Mouse (Mus musculus) neural tube, embryonic 12.5 days (tissue): Measurements from ENCODE around the gene Saa1. TPM values are rescaled to one million over a fixed set of nuclear protein-coding genes. Genes with fewer than 3 reads are reported as not detected.
"Not testable (repeated sequence)": the region's sequence is repeated elsewhere in the genome, so short reads cannot be mapped to it uniquely, and the experiment has no call there.

ENCODE experiments used
- ATAC-seq: fragments of 200-750 bp; cut with Nextera tagmentation; 2 replicates; pipeline ENCODE4 v1.8.0; 2017; ENCODE audit warnings: low read depth, mild to moderate bottlenecking, moderate TSS enrichment, moderate library complexity; ENCODE audit not compliant: low FRiP score
- H3K27ac ChIP-seq: fragments of 300-500 bp; sonication (generic); 2 replicates; pipeline ENCODE4 v1.5.1; 2016
- H3K27me3 ChIP-seq: fragments of 300-500 bp; sonication (generic); replicated peaks from 2 replicates; pipeline ENCODE4 v1.6.1; 2016; ENCODE audit warnings: mild to moderate bottlenecking
- H3K36me3 ChIP-seq: fragments of 300-500 bp; sonication (generic); 2 replicates; pipeline ENCODE4 v1.6.1; 2016; ENCODE audit warnings: mild to moderate bottlenecking
- H3K4me1 ChIP-seq: fragments of 300-500 bp; sonication (generic); 2 replicates; pipeline ENCODE4 v1.6.1; 2016
- H3K4me2 ChIP-seq: fragments of 300-500 bp; sonication (generic); replicated peaks from 2 replicates; pipeline ENCODE4 v1.6.1; 2016; ENCODE audit warnings: mild to moderate bottlenecking
- H3K4me3 ChIP-seq: fragments of 300-500 bp; sonication (generic); 2 replicates; pipeline ENCODE4 v1.5.1; 2016
- H3K9ac ChIP-seq: fragments of 300-500 bp; sonication (generic); 2 replicates; pipeline ENCODE4 v1.6.1; 2016; ENCODE audit warnings: mild to moderate bottlenecking
- H3K9me3 ChIP-seq: fragments of 300-500 bp; sonication (generic); 2 replicates; pipeline ENCODE4 v1.6.1; 2016; ENCODE audit warnings: mild to moderate bottlenecking
- WGBS: fragments of 180-500 bp; shearing (Covaris S2); methylation state at CpG from one replicate; pipeline ENCODE4 v1.1.7; 2016; 5-methylcytosine and 5-hydroxymethylcytosine counted together
- polyA plus RNA-seq: library from polyadenylated mRNA; unstranded; fragments of >200 nt; fragmentation: Nextera tagmentation; extraction: Ambion mirVana; gene quantifications from 2 replicates; pipeline ENCODE4 v1.2.1, GENCODE M21; 2016

Gene Saa1
- 1.5 and 1.6 TPM in 2 replicates for polyA plus RNA-seq

DNA sequence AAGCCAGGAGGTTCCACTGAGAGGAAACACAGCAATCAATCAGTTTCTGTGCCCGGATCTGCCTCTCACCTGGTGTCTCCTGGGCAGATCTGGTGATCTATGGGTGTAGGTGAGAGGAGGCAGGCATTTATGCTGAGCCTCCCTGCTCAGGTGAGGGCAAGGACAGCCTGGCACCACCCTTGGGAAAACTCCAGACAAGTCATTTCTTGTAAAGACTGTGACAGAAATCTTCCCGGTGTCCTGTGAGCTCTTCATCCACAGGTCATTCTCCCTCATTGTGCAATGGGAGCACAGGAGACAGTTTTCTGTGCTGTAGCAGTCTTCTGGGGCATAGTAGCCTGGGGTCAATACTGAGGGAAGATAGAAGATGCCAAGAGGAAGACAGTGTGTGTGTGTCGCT lies at the start of gene Saa1:
Saa1 (minus strand) TSS at position 101 of the 400 bp plus-strand sequence.
- H3K36me3 ChIP-seq, H3K9ac ChIP-seq, H3K4me1 ChIP-seq, H3K27me3 ChIP-seq, H3K9me3 ChIP-seq, H3K27ac ChIP-seq, H3K4me2 ChIP-seq, H3K4me3 ChIP-seq, ATAC-seq: not testable (repeated sequence)
- WGBS: 80% methylated on average over 3 of the region's 3 CpGs

DNA sequence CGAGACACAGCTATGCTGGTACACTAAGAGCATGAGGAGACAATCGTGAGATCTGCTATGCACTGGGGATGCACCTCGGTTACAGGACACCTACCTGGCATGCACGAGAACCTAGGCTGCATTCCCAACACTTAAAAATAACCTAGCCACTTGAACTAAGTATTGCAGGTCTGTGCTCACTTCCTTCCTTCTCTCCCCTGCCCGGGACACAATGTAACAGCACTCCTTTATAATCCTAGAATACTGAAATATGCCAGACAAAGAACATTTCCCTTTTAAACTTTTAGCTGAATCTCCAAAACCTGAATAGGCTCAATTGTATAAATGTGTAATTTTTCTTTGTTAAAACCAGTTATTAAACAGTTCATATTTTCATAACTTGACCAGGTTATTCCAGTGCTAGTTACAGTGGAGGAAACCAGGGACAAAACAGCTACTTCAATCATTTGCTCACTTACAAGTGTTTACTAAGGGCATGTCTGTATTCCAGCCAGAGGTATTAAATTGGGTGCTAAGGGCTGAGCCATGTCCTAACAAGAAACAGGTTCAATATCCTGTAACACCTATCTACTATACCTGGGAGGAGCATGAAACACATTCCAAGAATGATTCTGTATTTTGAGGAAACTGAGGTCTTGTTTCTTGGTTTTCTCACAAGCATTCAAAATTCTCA lies 46.5 kb upstream of the Saa1 start:
- Histone ChIP-seq H3K27me3 (no peaks in the 10 kb centered on the region), H3K27ac (no peak overlapping the region), H3K36me3 (peaks cover 41% of the 10 kb centered on the region), H3K4me1 (no peaks in the 10 kb centered on the region; the same call in 1 of the 2 replicates), H3K4me3 (no peak overlapping the region), H3K4me2 (no peak overlapping the region), H3K9ac (no peak overlapping the region), H3K9me3 (no peaks in the 10 kb centered on the region)
- 88% methylated on average over 5 of the region's 5 CpGs for WGBS
- no peak for ATAC-seq

DNA sequence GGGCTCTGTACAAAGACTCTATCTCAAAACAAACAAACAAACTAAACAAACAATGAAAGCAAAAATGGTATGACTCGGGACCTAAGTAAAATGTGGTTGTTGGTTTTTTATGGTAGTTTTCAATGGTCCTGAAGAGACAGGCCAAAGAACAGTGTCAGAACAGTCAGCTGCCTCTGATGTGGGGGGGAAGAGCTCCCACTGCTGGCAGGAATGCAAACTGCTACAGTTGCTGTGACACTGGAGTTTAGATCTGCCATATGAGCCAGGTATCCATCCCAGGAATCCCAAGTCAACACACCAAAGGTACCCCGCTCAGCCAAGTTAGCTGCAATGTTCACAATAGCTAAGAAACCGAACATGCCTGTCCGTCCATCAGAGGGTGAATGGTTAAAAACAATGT lies 27.9 kb upstream of the Saa1 start:
- Histone ChIP-seq H3K27ac (no peak overlapping the region), H3K4me3 (no peak overlapping the region), H3K36me3 (peaks cover 74% of the 10 kb centered on the region), H3K4me2 (no peak overlapping the region), H3K4me1 (no peaks in the 10 kb centered on the region), H3K27me3 (no peaks in the 10 kb centered on the region), H3K9me3 (no peaks in the 10 kb centered on the region), H3K9ac (no peak overlapping the region)
- no peak for ATAC-seq
- WGBS: 68% methylated on average over 4 of the region's 4 CpGs

DNA sequence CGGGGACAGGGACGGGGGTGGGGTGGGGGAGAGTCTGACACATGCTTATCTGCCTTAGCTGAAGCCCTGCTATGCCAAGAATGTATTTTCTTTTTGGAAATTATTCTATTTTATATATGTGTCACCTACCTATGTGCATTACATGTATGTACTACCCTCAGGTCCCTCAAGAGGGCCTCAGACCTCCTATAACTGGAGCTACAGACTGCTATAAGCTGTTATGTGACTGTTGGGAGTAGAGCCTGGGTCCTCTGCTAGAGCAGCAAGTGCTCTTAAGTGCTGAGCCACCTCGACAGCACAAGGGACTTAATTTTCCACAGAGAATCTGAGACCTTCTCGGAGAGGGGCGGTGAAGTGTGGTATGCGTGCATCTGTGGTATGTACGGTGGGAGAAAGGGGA lies 25.7 kb upstream of the Saa1 start:
- 95% methylated on average over 7 of the region's 7 CpGs for WGBS

DNA sequence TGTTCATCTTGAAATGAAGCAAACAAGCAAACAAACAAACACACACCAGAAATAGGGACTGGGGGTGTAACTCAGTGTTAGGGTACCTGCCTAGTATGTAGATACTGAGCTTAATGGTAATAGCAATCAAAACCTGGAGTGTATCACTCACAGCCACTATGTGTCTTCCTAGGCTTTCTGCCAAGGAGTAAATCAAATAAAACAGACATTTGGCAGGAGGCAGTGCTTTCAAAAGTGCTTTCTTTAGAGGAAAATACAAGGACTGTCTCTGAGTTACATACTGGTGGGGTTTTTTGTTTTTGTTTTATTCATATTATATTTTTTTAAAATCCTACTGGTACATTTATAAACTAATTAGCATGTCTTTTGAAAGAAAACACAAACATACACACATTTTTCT lies 24.6 kb upstream of the Saa1 start:
- Histone ChIP-seq H3K9ac (no peak overlapping the region), H3K4me2 (no peak overlapping the region), H3K36me3 (peaks cover 71% of the 10 kb centered on the region), H3K9me3 (no peaks in the 10 kb centered on the region), H3K4me1 (no peaks in the 10 kb centered on the region), H3K4me3 (no peak overlapping the region), H3K27ac (no peak overlapping the region), H3K27me3 (no peaks in the 10 kb centered on the region)
- no peak for ATAC-seq

More for the DNA sequence above, 25.7 kb upstream of the Saa1 start:
- no peak overlapping the region for H3K9ac ChIP-seq
- H3K36me3 ChIP-seq: peaks cover 69% of the 10 kb centered on the region
- no peak overlapping the region for H3K27ac ChIP-seq
- H3K4me2 ChIP-seq: no peak overlapping the region
- no peak overlapping the region for H3K4me3 ChIP-seq
- no peak for ATAC-seq
- H3K4me1 ChIP-seq: no peaks in the 10 kb centered on the region
- no peaks in the 10 kb centered on the region for H3K9me3 ChIP-seq
- no peaks in the 10 kb centered on the region for H3K27me3 ChIP-seq

DNA sequence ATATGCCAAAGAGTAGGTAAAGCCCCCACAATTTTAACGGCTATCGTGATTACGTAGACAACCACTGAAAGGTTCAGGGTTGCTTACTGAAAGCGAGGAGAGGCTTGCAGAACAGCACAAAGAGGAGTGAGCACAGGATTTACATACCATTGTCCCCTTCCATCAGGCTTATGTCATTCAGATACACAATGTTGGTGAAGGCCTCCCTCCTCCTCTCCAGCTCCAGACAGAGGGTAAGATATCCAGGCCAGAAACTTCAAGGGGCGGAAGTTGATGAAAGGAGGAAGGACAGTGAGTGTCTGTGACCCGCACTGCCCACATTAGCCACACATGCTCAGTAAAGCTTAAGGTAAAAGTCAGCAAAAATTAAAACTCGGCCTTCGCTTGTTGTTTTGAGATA lies 21.9 kb upstream of the Saa1 start:
- no peak overlapping the region for H3K27ac ChIP-seq
- H3K36me3 ChIP-seq: peaks cover 84% of the 10 kb centered on the region
- 95% methylated on average over 8 of the region's 8 CpGs for WGBS
- no peaks in the 10 kb centered on the region for H3K4me1 ChIP-seq
- H3K4me3 ChIP-seq: no peak overlapping the region
- no peak overlapping the region for H3K9ac ChIP-seq
- ATAC-seq: no peak
- no peaks in the 10 kb centered on the region for H3K27me3 ChIP-seq
- no peaks in the 10 kb centered on the region for H3K9me3 ChIP-seq
- no peak overlapping the region for H3K4me2 ChIP-seq

DNA sequence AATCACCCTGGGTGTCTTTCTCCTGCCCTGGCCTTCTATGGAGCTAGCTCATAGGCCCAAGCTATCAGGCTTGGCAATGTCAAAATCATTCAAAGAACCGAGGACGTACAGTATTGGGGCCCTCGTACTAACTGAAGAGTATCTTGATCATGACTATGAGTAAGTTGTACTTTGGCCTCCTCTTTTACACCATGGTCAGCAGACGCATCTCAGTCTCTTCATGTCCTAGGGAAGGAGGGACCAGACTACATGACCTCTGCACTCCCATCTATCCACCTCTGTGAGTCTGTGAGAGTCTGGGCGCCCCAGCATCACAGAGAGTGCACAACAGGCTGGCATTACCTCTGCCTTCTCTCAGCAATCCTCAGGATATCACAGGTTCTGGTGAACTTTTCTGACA lies 19.8 kb upstream of the Saa1 start:
- H3K27me3 ChIP-seq: no peaks in the 10 kb centered on the region
- no peak overlapping the region for H3K27ac ChIP-seq
- H3K4me1 ChIP-seq: no peaks in the 10 kb centered on the region
- no peak for ATAC-seq
- no peaks in the 10 kb centered on the region for H3K9me3 ChIP-seq
- no peak overlapping the region for H3K4me3 ChIP-seq
- H3K36me3 ChIP-seq: peaks cover 70% of the 10 kb centered on the region
- H3K4me2 ChIP-seq: no peak overlapping the region
- H3K9ac ChIP-seq: no peak overlapping the region
- 94% methylated on average over 5 of the region's 5 CpGs for whole genome bisulfite sequencing

DNA sequence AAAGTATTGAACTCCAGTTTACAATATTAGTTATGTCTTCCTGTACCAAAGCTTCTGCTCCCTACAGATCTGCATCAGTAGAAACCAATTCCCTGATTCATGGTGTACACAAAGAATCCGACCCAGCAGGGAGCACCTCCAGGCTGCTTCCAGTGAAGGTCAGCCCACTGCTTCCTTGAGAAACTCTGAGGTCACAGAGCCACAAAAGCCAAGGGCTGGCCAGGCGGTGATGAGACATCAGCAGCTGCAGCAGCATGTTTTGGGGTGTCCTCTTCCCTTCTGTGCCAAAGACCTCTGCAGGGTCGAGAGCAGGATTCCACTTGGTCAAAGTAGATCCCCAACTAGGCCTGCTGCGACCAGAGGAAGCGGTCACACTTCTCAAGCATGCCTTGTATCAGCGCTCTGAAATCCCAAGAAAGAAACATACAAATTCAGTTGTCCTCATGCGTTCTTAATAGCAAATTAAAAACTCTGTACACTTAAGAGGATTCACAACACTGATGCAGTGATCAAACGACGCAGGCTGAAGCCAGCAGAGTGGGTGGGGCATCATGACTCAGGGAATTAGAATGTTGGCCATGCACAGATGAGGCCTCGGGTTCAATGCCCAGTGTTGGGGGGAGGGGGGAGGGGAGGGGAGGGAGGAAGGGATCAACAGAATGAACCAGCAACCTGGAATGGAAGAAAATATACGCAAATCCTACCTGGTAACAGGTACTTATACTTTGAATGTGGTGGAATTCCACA lies 18.4 kb upstream of the Saa1 start:
- H3K27ac ChIP-seq: no peak overlapping the region
- no peak overlapping the region for H3K4me2 ChIP-seq
- H3K4me3 ChIP-seq: no peak overlapping the region
- H3K4me1 ChIP-seq: no peaks in the 10 kb centered on the region
- H3K9ac ChIP-seq: no peak overlapping the region
- WGBS: 77% methylated on average over 11 of the region's 11 CpGs
- no peaks in the 10 kb centered on the region for H3K27me3 ChIP-seq
- H3K9me3 ChIP-seq: no peaks in the 10 kb centered on the region
- peaks cover 62% of the 10 kb centered on the region for H3K36me3 ChIP-seq
- no peak for ATAC-seq

DNA sequence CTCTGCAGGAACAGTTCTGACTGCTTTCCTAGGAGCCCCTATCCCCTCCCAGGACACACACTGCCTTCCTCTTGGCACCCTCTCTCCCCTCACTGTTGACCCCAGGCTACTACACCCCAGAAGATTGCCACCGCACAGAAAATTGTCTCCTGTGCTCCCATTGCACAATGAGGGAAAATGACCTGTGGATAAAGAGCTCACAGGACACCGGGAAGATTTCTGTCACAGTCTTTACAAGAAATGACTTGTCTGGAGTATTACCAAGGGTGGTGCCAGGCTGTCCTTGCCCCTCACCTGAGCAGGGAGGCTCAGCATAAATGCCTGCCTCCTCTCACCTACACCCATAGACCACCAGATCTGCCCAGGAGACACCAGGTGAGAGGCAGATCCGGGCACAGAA lies 8.7 kb upstream of the Saa1 start, which contains the start of gene Saa2:
Saa2 (plus strand) TSS at position 301 of the 400 bp plus-strand sequence.
- Histone ChIP-seq H3K9me3 (no peaks in the 10 kb centered on the region), H3K27me3 (no peaks in the 10 kb centered on the region), H3K36me3 (no peaks in the 10 kb centered on the region), H3K4me2 (no peak within 1 kb of the TSS), H3K4me1 (no peaks in the 10 kb centered on the region), H3K4me3 (no peak within 1 kb of the TSS), H3K9ac (no peak within 1 kb of the TSS), H3K27ac (no peak within 1 kb of the TSS)
- WGBS: 78% methylated on average over 3 of the region's 3 CpGs
- no peak for ATAC-seq

DNA sequence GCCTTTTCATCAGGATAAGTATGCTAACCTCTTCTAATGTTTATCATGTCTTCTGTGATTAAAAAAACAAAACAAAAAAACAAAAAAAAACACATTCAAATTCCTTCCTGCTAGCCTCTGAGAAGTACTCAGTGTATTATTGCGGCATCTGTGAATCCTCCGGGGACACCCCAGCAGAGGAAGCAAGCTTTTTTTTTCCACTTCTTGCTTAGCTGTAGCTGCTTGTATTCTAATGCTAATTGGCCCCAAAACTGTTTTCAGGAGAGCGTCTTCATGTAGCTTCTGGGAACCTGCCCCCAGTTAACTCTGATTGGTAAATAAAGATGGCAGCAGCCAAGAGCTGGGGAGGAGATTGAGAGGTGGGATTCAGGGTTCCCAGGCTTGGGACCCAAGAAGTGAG lies 5.7 kb upstream of the Saa1 start:
- no peaks in the 10 kb centered on the region for H3K9me3 ChIP-seq
- H3K4me2 ChIP-seq: no peak overlapping the region
- no peak overlapping the region for H3K4me3 ChIP-seq
- no peak overlapping the region for H3K9ac ChIP-seq
- WGBS: 44% methylated on average over 3 of the region's 3 CpGs
- H3K27ac ChIP-seq: no peak overlapping the region
- no peaks in the 10 kb centered on the region for H3K36me3 ChIP-seq
- H3K27me3 ChIP-seq: no peaks in the 10 kb centered on the region
- ATAC-seq: no peak
- no peaks in the 10 kb centered on the region for H3K4me1 ChIP-seq

DNA sequence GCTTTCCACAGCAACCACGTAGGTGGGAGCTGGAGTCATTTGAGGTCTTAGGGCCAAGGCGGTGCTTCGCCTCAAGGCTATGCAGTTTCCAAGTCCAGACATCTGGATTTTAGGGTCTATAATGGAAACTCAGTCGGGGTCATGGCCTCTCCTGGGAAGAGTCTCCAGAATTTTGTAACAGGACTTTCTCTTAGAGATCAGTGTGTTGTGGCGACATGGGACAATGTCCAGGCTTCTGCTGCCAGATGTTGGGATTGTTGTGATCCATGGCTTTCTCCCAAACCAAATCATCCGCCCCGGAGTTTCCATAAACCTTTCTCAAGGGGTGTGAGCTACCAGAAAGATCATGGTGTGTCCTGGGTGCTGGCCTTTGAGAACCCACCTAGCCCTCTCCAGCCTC lies 3.6 kb upstream of the Saa1 start:
- Histone ChIP-seq H3K27me3 (no peaks in the 10 kb centered on the region), H3K4me2 (no peak overlapping the region), H3K4me1 (no peaks in the 10 kb centered on the region), H3K9ac (no peak overlapping the region), H3K27ac (no peak overlapping the region), H3K9me3 (no peaks in the 10 kb centered on the region), H3K36me3 (no peaks in the 10 kb centered on the region), H3K4me3 (no peak overlapping the region)
- 91% methylated on average over 7 of the region's 7 CpGs for WGBS
- ATAC-seq: no peak

DNA sequence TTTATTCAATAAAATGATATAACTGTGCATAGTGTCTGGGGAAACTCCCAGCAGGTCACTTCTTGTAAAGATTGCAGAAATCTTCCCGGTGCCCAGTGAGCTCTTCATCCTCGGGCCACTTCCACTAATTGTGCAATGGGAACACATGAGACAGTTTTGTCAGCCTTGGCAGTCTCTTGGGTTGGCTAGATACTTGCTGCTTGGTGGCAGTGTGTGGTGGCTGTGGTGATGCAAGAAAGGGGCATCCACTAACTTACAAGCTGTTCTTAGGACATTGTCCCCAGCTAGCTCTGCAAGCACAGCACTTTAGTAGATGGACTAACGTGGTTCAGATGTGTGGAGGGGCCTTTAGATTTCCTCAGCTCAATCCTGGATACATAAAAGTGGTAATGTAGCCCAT lies 3.0 kb upstream of the Saa1 start:
- ATAC-seq: no peak
- H3K36me3 ChIP-seq: no peaks in the 10 kb centered on the region
- no peak overlapping the region for H3K4me3 ChIP-seq
- H3K27me3 ChIP-seq: no peaks in the 10 kb centered on the region
- 86% methylated on average over 3 of the region's 3 CpGs for WGBS
- no peaks in the 10 kb centered on the region for H3K9me3 ChIP-seq
- no peaks in the 10 kb centered on the region for H3K4me1 ChIP-seq
- no peak overlapping the region for H3K4me2 ChIP-seq
- H3K9ac ChIP-seq: no peak overlapping the region
- no peak overlapping the region for H3K27ac ChIP-seq

DNA sequence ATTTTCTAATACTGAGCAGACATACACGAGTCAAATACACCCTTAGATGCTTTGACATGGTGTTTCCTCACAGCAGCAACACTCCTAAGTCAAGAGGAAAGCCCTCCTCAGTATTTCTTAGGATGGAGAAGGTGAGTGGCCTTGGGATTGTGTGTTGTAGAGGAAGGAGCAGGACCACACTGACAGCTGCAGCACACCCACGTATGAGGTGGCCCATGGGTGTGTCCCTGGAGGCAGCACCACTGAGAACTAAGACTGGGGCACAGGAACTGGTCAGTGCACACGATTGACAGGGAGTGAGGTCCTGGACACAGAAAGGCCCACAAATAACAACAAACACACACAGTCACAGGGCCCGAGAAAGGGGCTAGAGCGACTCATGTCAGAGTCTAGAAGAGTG lies 2.7 kb downstream of the Saa1 start:
- not testable (repeated sequence) for H3K4me3 ChIP-seq, ATAC-seq, H3K27me3 ChIP-seq, H3K9me3 ChIP-seq, H3K9ac ChIP-seq, H3K4me2 ChIP-seq, H3K27ac ChIP-seq, H3K4me1 ChIP-seq, H3K36me3 ChIP-seq
- 77% methylated on average over 5 of the region's 5 CpGs for WGBS
